Mouse (Mus musculus): ENCODE data around the gene Hnf1a. TPM values are rescaled to one million over a fixed set of nuclear protein-coding genes. Genes with fewer than 3 reads are reported as not detected.
A peak's percentile ranks its signal among the peaks of the same experiment; 100 is the strongest.
"Not testable (repeated sequence)": the region's sequence is repeated elsewhere in the genome, so short reads cannot be mapped to it uniquely, and the experiment has no call there.

Hnf1a gene
- polyA plus RNA-seq, 1 experiment from 2014 or later: 0.46 TPM

- H3K27ac ChIP-seq (ENCODE audit: low read length): peak within 1 kb of the TSS; percentile 86
- no peaks in the 10 kb centered on the region for H3K27me3 ChIP-seq (ENCODE audit: control insufficient read depth, insufficient read depth, low read length)
- peak within 1 kb of the TSS; percentile 98 for H3K4me3 ChIP-seq (ENCODE audit: low read length)
- WGBS: 1% methylated on average over 39 of the region's 39 CpGs
- peaks cover 14% of the 10 kb centered on the region for H3K36me3 ChIP-seq (ENCODE audit: control insufficient read depth, insufficient read depth)
- H3K9ac ChIP-seq (ENCODE audit: low read length): peak within 1 kb of the TSS; percentile 99
- H3K9me3 ChIP-seq (replicated peaks; ENCODE audit: control insufficient read depth, low read length): 0 out of 2 replicates have a peak, but pooled peaks cover 2% of the 10 kb centered on the region
- ATAC-seq (replicated peaks; ENCODE audit: extremely low read depth, insufficient read depth, low FRiP score): peak; percentile 94
- H3K4me2 ChIP-seq (ENCODE audit: low read depth, low read length): peak within 1 kb of the TSS; percentile 89
- H3K4me1 ChIP-seq (ENCODE audit: control insufficient read depth, insufficient read depth, low read length): peaks cover 7% of the 10 kb centered on the region
Observed at GRCm38 (mm10) chr5:114942074-114942765, 28.7 kb downstream of the Hnf1a start, which contains the start of gene 2210016L21Rik. TSS of gene 2210016L21Rik (plus strand) at chr5:114942158.

- not testable (repeated sequence) for H3K36me3 ChIP-seq (ENCODE audit: control insufficient read depth, insufficient read depth); ATAC-seq (replicated peaks; ENCODE audit: extremely low read depth, insufficient read depth, low FRiP score); H3K9me3 ChIP-seq (replicated peaks; ENCODE audit: control insufficient read depth, low read length); H3K27me3 ChIP-seq (ENCODE audit: control insufficient read depth, insufficient read depth, low read length); H3K9ac ChIP-seq (ENCODE audit: low read length); H3K4me1 ChIP-seq (ENCODE audit: control insufficient read depth, insufficient read depth, low read length); H3K4me3 ChIP-seq (ENCODE audit: low read length); H3K27ac ChIP-seq (ENCODE audit: low read length); H3K4me2 ChIP-seq (ENCODE audit: low read depth, low read length)
- WGBS: 48% methylated on average over 3 of the region's 3 CpGs
Observed at GRCm38 (mm10) chr5:114941138-114941537, 29.8 kb downstream of the Hnf1a start.

DNA sequence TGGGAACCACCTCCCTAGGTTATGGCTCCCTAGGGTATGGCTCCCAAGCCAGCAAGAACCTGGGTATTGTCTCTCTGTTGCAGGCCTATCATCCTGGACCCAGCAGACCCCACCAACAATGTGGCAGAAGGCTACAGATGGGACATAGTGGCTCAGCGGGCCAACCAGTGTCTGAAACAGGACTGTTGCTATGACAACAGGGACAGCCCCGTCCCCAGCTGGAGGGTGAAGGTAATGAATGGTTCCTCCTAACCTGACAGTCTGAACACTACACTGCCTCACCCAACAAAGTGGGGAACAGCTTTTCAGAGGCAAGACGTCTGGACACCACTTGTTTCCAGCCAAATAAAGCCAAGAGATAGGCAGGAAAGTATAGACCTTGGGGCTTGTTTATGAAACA lies 35.1 kb downstream of the Hnf1a start:
- Histone ChIP-seq H3K36me3 (ENCODE audit: control insufficient read depth, insufficient read depth) (no peaks in the 10 kb centered on the region), H3K27me3 (ENCODE audit: control insufficient read depth, insufficient read depth, low read length) (no peaks in the 10 kb centered on the region), H3K9me3 (replicated peaks; ENCODE audit: control insufficient read depth, low read length) (0 out of 2 replicates have a peak, but pooled peaks cover 2% of the 10 kb centered on the region), H3K4me1 (ENCODE audit: control insufficient read depth, insufficient read depth, low read length) (no peaks in the 10 kb centered on the region), H3K4me2 (ENCODE audit: low read depth, low read length) (no peak overlapping the region), H3K27ac (ENCODE audit: low read length) (no peak overlapping the region), H3K4me3 (ENCODE audit: low read length) (no peak overlapping the region), H3K9ac (ENCODE audit: low read length) (no peak overlapping the region)
- no peak for ATAC-seq (replicated peaks; ENCODE audit: extremely low read depth, insufficient read depth, low FRiP score)
- WGBS: 44% methylated on average over 3 of the region's 3 CpGs

DNA sequence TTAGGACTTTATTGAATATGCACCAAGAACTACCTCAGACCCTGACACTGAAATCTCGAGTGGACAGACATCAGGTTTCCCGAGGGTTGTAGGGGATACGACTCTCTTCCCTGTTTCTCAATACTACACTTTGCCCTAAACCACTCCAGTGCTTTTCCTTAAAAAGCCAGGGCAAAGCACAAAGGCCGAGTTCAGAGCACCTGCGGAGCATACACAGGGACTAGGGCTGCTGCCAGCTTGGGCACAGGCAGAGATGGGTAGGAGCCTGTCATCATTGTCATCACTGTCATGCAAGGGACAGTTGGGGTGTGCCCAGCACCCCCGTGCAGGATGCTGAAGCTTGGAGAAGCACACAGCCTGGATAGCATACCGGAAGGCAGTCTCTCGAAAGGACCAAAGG lies 37.7 kb downstream of the Hnf1a start:
- Histone ChIP-seq H3K9ac (ENCODE audit: low read length) (no peak overlapping the region), H3K27ac (ENCODE audit: low read length) (no peak overlapping the region), H3K36me3 (ENCODE audit: control insufficient read depth, insufficient read depth) (no peaks in the 10 kb centered on the region), H3K9me3 (replicated peaks; ENCODE audit: control insufficient read depth, low read length) (no peaks in the 10 kb centered on the region), H3K4me1 (ENCODE audit: control insufficient read depth, insufficient read depth, low read length) (no peaks in the 10 kb centered on the region), H3K27me3 (ENCODE audit: control insufficient read depth, insufficient read depth, low read length) (no peaks in the 10 kb centered on the region), H3K4me2 (ENCODE audit: low read depth, low read length) (no peak overlapping the region), H3K4me3 (ENCODE audit: low read length) (no peak overlapping the region)
- no peak for ATAC-seq (replicated peaks; ENCODE audit: extremely low read depth, insufficient read depth, low FRiP score)
- 72% methylated on average over 8 of the region's 8 CpGs for WGBS

DNA sequence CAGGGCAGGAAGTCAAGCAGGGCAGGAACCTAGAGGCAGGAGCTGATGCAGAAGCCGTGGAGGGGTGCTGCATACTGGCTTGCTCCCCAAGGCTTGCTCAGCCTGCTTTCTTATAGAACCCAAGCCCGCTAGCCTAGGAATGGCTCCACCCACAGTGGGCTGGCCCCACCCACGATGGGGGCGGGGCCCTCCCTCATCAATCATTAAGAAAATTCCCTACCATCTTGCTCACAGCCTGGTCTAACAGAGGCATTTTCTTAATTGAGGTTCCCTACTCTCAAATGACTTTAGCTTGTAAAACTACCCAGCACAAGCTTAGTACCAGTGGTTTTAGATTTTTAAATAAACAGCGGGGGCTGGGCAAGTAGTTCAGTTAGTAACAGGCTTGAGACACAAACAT lies 39.3 kb downstream of the Hnf1a start:
- ATAC-seq (replicated peaks; ENCODE audit: extremely low read depth, insufficient read depth, low FRiP score): no peak
- Histone ChIP-seq H3K9me3 (replicated peaks; ENCODE audit: control insufficient read depth, low read length) (no peaks in the 10 kb centered on the region), H3K4me1 (ENCODE audit: control insufficient read depth, insufficient read depth, low read length) (no peaks in the 10 kb centered on the region), H3K27me3 (ENCODE audit: control insufficient read depth, insufficient read depth, low read length) (no peaks in the 10 kb centered on the region), H3K4me2 (ENCODE audit: low read depth, low read length) (no peak overlapping the region), H3K36me3 (ENCODE audit: control insufficient read depth, insufficient read depth) (no peaks in the 10 kb centered on the region), H3K9ac (ENCODE audit: low read length) (no peak overlapping the region), H3K27ac (ENCODE audit: low read length) (no peak overlapping the region), H3K4me3 (ENCODE audit: low read length) (no peak overlapping the region)
- WGBS: 47% methylated on average over 5 of the region's 5 CpGs

GRCm38 (mm10) chr5:114926753-114927152 lies 44.1 kb downstream of the Hnf1a start:
- Histone ChIP-seq H3K27ac (ENCODE audit: low read length) (no peak overlapping the region), H3K4me3 (ENCODE audit: low read length) (no peak overlapping the region), H3K36me3 (ENCODE audit: control insufficient read depth, insufficient read depth) (no peaks in the 10 kb centered on the region), H3K9me3 (replicated peaks; ENCODE audit: control insufficient read depth, low read length) (no peaks in the 10 kb centered on the region), H3K9ac (ENCODE audit: low read length) (no peak overlapping the region), H3K27me3 (ENCODE audit: control insufficient read depth, insufficient read depth, low read length) (no peaks in the 10 kb centered on the region), H3K4me2 (ENCODE audit: low read depth, low read length) (no peak overlapping the region), H3K4me1 (ENCODE audit: control insufficient read depth, insufficient read depth, low read length) (0 out of 2 replicates have a peak, but pooled peaks cover 2% of the 10 kb centered on the region)
- no peak for ATAC-seq (replicated peaks; ENCODE audit: extremely low read depth, insufficient read depth, low FRiP score)
- WGBS: 80% methylated on average over 9 of the region's 9 CpGs

DNA sequence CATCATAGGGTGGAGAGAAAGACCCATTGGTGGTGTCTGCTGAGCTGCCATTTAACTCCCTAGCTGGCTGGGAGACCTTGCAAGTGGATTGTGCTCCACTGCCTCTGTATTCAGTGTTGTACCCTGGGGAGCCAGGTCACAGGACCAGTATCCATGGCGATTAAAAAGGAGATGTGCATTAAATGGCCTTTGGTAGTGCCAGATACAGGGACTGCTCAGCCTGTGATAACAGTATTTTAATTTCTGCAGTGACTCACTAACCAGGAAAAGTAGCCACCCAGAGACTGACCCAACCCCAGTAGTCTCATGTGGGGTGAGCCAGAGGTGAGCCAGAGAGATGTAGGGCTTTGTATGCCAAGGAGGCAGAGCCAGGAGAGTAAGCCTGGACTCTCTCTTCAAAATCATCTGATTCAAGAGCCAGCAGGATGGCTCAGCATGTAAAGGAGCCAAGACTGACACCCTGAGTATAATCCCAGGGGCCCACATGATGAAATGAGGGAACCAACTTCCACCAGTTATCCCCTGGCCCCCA lies 44.7 kb downstream of the Hnf1a start:
- H3K4me3 ChIP-seq (ENCODE audit: low read length): no peak overlapping the region
- H3K4me1 ChIP-seq (ENCODE audit: control insufficient read depth, insufficient read depth, low read length): 0 out of 2 replicates have a peak, but pooled peaks cover 2% of the 10 kb centered on the region
- no peaks in the 10 kb centered on the region for H3K36me3 ChIP-seq (ENCODE audit: control insufficient read depth, insufficient read depth)
- 65% methylated on average over 1 of the region's 1 CpGs for WGBS
- no peak overlapping the region for H3K27ac ChIP-seq (ENCODE audit: low read length)
- H3K4me2 ChIP-seq (ENCODE audit: low read depth, low read length): no peak overlapping the region
- ATAC-seq (replicated peaks; ENCODE audit: extremely low read depth, insufficient read depth, low FRiP score): no peak
- no peaks in the 10 kb centered on the region for H3K27me3 ChIP-seq (ENCODE audit: control insufficient read depth, insufficient read depth, low read length)
- H3K9ac ChIP-seq (ENCODE audit: low read length): no peak overlapping the region
- no peaks in the 10 kb centered on the region for H3K9me3 ChIP-seq (replicated peaks; ENCODE audit: control insufficient read depth, low read length)

DNA sequence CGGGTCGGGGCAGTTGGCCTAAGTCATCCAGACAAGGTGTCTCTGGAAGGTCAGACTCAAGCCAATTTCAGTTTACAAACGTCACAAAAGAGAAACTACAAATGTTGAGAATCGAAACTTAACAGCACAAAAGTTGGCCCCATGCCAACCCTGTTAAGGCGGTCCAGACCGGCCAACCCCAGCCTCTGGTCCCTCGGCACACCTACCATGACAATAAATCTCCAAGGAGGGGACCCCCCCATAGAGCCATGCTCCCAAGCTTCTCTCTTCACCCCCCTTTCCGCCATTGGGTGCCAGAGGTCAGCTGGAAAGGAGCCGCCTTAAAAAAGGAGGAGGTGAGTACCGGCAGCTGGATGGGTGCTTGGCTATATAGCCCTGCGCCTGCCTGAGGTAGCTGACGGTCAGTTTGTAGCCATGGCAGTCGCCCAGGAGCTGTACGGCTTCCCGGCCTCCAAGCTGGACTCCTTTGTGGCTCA lies 47.9 kb downstream of the Hnf1a start, which contains the start of gene Oasl1:
TSS of gene Oasl1 (plus strand) at position 243 of the 476 bp plus-strand sequence.
- Histone ChIP-seq H3K36me3 (ENCODE audit: control insufficient read depth, insufficient read depth) (no peaks in the 10 kb centered on the region), H3K27me3 (ENCODE audit: control insufficient read depth, insufficient read depth, low read length) (no peaks in the 10 kb centered on the region), H3K9ac (ENCODE audit: low read length) (peak within 1 kb of the TSS; percentile 46), H3K9me3 (replicated peaks; ENCODE audit: control insufficient read depth, low read length) (no peaks in the 10 kb centered on the region), H3K4me2 (ENCODE audit: low read depth, low read length) (peak within 1 kb of the TSS; percentile 63), H3K4me1 (ENCODE audit: control insufficient read depth, insufficient read depth, low read length) (0 out of 2 replicates have a peak, but pooled peaks cover 2% of the 10 kb centered on the region), H3K4me3 (ENCODE audit: low read length) (peak within 1 kb of the TSS; percentile 48), H3K27ac (ENCODE audit: low read length) (no peak within 1 kb of the TSS)
- no peak for ATAC-seq (replicated peaks; ENCODE audit: extremely low read depth, insufficient read depth, low FRiP score)
- 31% methylated on average over 15 of the region's 15 CpGs for WGBS

- no peaks in the 10 kb centered on the region for H3K27me3 ChIP-seq (ENCODE audit: control insufficient read depth, insufficient read depth, low read length)
- ATAC-seq (replicated peaks; ENCODE audit: extremely low read depth, insufficient read depth, low FRiP score): no peak
- H3K36me3 ChIP-seq (ENCODE audit: control insufficient read depth, insufficient read depth): no peaks in the 10 kb centered on the region
- H3K4me1 ChIP-seq (ENCODE audit: control insufficient read depth, insufficient read depth, low read length): 0 out of 2 replicates have a peak, but pooled peaks cover 2% of the 10 kb centered on the region
- no peak overlapping the region for H3K4me2 ChIP-seq (ENCODE audit: low read depth, low read length)
- H3K9me3 ChIP-seq (replicated peaks; ENCODE audit: control insufficient read depth, low read length): no peaks in the 10 kb centered on the region
- H3K4me3 ChIP-seq (ENCODE audit: low read length): no peak overlapping the region
- 58% methylated on average over 10 of the region's 10 CpGs for WGBS
- H3K27ac ChIP-seq (ENCODE audit: low read length): no peak overlapping the region
- H3K9ac ChIP-seq (ENCODE audit: low read length): no peak overlapping the region
Observed at GRCm38 (mm10) chr5:114922366-114922731, 48.5 kb downstream of the Hnf1a start.
